Mouse (Mus musculus) testis, adult 2 months (tissue): Measurements from ENCODE around the gene Cd3g. TPM values are rescaled to one million over a fixed set of nuclear protein-coding genes. Genes with fewer than 3 reads are reported as not detected.

ENCODE experiments used
- H3K27ac ChIP-seq: fragments of 200-500 bp; 2 replicates; pipeline ENCODE4 v1.5.1; 2012; ENCODE audit warnings: low read depth, low read length; ENCODE audit not compliant: control insufficient read depth, insufficient read depth
- H3K27me3 ChIP-seq: fragments of 200-500 bp; 2 replicates; pipeline ENCODE4 v1.6.1; 2012; ENCODE audit warnings: mild to moderate bottlenecking, low read length, moderate library complexity; ENCODE audit not compliant: control insufficient read depth, insufficient read depth
- H3K36me3 ChIP-seq: fragments of 200-500 bp; 2 replicates; pipeline ENCODE4 v1.6.1; 2012; ENCODE audit warnings: mild to moderate bottlenecking, low read length; ENCODE audit not compliant: control insufficient read depth, insufficient read depth
- H3K4me1 ChIP-seq: fragments of 200-500 bp; 2 replicates; pipeline ENCODE4 v1.6.1; 2012; ENCODE audit warnings: low read length; ENCODE audit not compliant: control insufficient read depth, insufficient read depth
- H3K4me3 ChIP-seq: fragments of 200-500 bp; 2 replicates; pipeline ENCODE4 v1.5.1; 2012; ENCODE audit warnings: low read depth, mild to moderate bottlenecking, low read length, moderate library complexity, mixed read lengths; ENCODE audit not compliant: control insufficient read depth
- CTCF ChIP-seq: fragments of 200-500 bp; IDR thresholded peaks from 2 replicates; pipeline ENCODE4 v1.5.1; 2012; ENCODE audit warnings: low read depth, mild to moderate bottlenecking, inconsistent platforms, low read length, moderate library complexity; ENCODE audit not compliant: control insufficient read depth, insufficient read depth, insufficient replicate concordance
- POLR2A ChIP-seq: fragments of 200-500 bp; IDR thresholded peaks from 2 replicates; pipeline ENCODE4 v1.6.1; 2012; ENCODE audit warnings: low read depth, mild to moderate bottlenecking, inconsistent platforms, low read length, moderate library complexity; ENCODE audit not compliant: control insufficient read depth
- polyA plus RNA-seq: library from polyadenylated mRNA; depleted of rRNA; stranded (reverse); fragments of >200 nt; gene quantifications from 2 replicates; pipeline ENCODE4 v1.2.3, GENCODE M21; 2012

Gene Cd3g
- polyA plus RNA-seq, 1 experiment, result not detected

DNA sequence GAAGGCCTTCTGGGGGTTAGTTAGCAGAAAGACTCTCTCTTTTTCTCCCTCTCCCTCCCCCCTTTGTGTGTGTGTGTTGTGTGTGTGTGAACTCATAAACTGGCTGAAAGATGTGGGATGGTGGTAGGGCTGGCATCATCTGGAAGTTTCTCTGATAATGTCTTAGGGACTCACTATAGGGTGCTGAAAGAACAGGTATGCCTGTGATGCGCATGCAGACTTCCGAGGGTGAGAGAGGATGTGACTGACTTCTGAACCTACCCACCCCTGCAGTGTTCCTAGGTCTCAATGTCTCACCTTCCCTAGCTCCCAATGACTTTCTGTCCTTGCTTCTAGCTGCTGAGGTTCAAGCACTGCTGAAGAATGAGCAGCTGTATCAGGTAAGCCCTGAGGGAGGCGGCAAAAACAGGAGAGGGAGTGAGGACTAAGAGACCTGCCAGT, 5.5 kb upstream of the Cd3g start:
- no peaks in the 10 kb centered on the region for H3K27me3 ChIP-seq
- TF ChIP-seq POLR2A (no peak), CTCF (no peak)
- H3K27ac ChIP-seq, result no peak overlapping the region

DNA sequence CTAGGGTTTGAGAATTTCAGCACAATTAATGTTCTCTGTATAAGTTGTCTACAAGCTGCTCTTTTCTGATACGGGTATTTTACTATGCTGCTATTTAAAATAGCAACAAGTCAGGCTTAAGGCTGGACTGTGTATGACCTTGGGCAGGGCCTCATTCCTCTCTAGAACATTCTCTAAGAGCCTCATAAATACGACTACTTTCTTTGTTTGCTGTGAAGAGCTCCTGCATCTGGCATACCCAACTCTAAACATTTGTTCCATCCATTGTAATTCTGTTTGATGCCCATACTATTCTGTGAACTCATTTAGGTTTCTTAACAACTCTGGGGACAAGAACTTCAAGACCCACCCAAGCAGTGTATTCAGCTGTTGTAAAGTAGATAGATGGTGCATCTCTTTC, 2.8 kb upstream of the Cd3g start:
- Histone ChIP-seq H3K27me3 (no peaks in the 10 kb centered on the region), H3K4me3 (no peak overlapping the region), H3K27ac (no peak overlapping the region), H3K36me3 (no peaks in the 10 kb centered on the region), H3K4me1 (peaks cover 15% of the 10 kb centered on the region)
- TF ChIP-seq POLR2A (no peak), CTCF (no peak)

More for the DNA sequence above, 5.5 kb upstream of the Cd3g start:
- peak overlapping the region; percentile 80 for H3K4me3 ChIP-seq
- H3K36me3 ChIP-seq, result no peaks in the 10 kb centered on the region
- peaks cover 15% of the 10 kb centered on the region for H3K4me1 ChIP-seq

GRCm38 (mm10) chr9:44982531-44982930, 2.3 kb upstream of the Cd3g start:
- Histone ChIP-seq H3K4me1 (peaks cover 15% of the 10 kb centered on the region), H3K4me3 (no peak overlapping the region), H3K27ac (no peak overlapping the region), H3K27me3 (no peaks in the 10 kb centered on the region), H3K36me3 (no peaks in the 10 kb centered on the region)
- TF ChIP-seq CTCF, result no peak
- TF ChIP-seq POLR2A, result no peak

DNA sequence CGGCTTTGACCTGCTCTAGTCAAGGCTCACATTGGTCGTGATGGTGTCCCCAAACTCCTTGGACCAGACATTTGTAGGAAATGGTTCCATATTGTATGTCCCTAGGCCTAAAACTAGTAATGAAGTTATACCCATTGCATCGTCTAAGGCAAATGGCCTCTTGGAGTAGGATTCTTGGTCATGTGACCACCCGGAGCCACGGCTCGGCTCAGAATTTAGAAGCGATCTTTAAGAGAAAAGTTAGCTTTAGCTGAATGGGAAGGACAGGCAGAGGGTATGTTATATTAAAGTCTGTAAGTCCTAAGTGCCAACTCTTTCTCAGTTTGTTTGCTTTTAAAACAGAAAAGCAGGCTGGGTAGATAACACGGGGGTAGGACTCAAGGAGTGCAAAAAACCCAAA, 1.9 kb upstream of the Cd3g start:
- Histone ChIP-seq H3K4me3 (no peak overlapping the region), H3K27ac (no peak overlapping the region), H3K36me3 (no peaks in the 10 kb centered on the region), H3K27me3 (no peaks in the 10 kb centered on the region), H3K4me1 (peaks cover 15% of the 10 kb centered on the region)
- TF ChIP-seq POLR2A (no peak), CTCF (no peak)

DNA sequence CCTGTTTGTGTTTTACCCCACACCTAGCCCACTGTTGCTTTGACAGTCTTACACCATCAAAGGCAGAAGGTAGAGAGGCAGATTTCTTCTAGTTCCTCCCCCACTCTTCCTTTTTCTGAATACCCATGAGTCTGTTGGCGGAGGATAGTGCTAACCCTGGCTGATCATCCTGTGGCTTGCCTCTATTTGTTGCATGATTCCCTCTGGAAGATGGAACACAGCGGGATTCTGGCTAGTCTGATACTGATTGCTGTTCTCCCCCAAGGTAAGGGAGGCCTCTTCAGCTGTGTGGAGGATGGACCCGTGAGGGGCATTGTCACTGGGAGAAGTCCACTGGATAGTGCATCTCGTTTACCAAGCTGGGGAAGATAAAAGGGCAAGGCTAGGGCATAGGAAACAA, 1.4 kb upstream of the Cd3g start, which contains the start of gene Cd3d:
Gene Cd3d, plus strand, starts transcription at position 111 of the 400 bp plus-strand sequence.
- Histone ChIP-seq H3K27ac (no peak within 1 kb of the TSS), H3K4me3 (no peak within 1 kb of the TSS), H3K36me3 (no peaks in the 10 kb centered on the region), H3K27me3 (no peaks in the 10 kb centered on the region), H3K4me1 (peaks cover 11% of the 10 kb centered on the region)
- TF ChIP-seq POLR2A (no peak), CTCF (no peak)

- Histone ChIP-seq H3K27me3 (no peaks in the 10 kb centered on the region), H3K36me3 (no peaks in the 10 kb centered on the region)
- TF ChIP-seq POLR2A (no peak), CTCF (no peak)
Measured at GRCm38 (mm10) chr9:44981104-44981503, 873 bp upstream of the Cd3g start.

GRCm38 (mm10) chr9:44979806-44980205, 425 bp downstream of the Cd3g start:
- Histone ChIP-seq H3K4me3 (no peak overlapping the region), H3K27ac (no peak overlapping the region), H3K27me3 (no peaks in the 10 kb centered on the region)

More at GRCm38 (mm10) chr9:44981104-44981503, 873 bp upstream of the Cd3g start:
- H3K4me3 ChIP-seq, result no peak overlapping the region
- H3K27ac ChIP-seq, result no peak overlapping the region
- peaks cover 7% of the 10 kb centered on the region for H3K4me1 ChIP-seq

GRCm38 (mm10) chr9:44977813-44978212, 2.4 kb downstream of the Cd3g start:
- no peaks in the 10 kb centered on the region for H3K27me3 ChIP-seq
- H3K27ac ChIP-seq, result no peak overlapping the region
- H3K36me3 ChIP-seq, result no peaks in the 10 kb centered on the region
- no peak overlapping the region for H3K4me3 ChIP-seq
- H3K4me1 ChIP-seq, result no peaks in the 10 kb centered on the region
- TF ChIP-seq POLR2A (no peak), CTCF (no peak)

More at GRCm38 (mm10) chr9:44979806-44980205, 425 bp downstream of the Cd3g start:
- Histone ChIP-seq H3K4me1 (no peaks in the 10 kb centered on the region), H3K36me3 (no peaks in the 10 kb centered on the region)
- TF ChIP-seq POLR2A (no peak), CTCF (no peak)
